Mouse (Mus musculus): ENCODE results near the gene Pank4.

Gene Pank4

GRCm38 (mm10) chr4:154980110-154980509, 16.2 kb downstream of the Pank4 start:
- DNase-seq: no peak

- DNase-seq: no peak
Measured at GRCm38 (mm10) chr4:154981076-154981475, 17.2 kb downstream of the Pank4 start.

GRCm38 (mm10) chr4:154981530-154981929, 17.6 kb downstream of the Pank4 start:
- peak; percentile 81 for DNase-seq

GRCm38 (mm10) chr4:154982247-154983120, 18.6 kb downstream of the Pank4 start:
- DNase-seq: no peak

- no peak for DNase-seq
Measured at GRCm38 (mm10) chr4:154983767-154984166, 19.8 kb downstream of the Pank4 start.

- DNase-seq: no peak
Measured at GRCm38 (mm10) chr4:154985151-154985777, 21.3 kb downstream of the Pank4 start.

- peak; percentile 82 for DNase-seq
Measured at GRCm38 (mm10) chr4:154986096-154986495, 22.2 kb downstream of the Pank4 start.

GRCm38 (mm10) chr4:154986750-154987149, 22.8 kb downstream of the Pank4 start:
- DNase-seq: no peak

- no peak for DNase-seq
Measured at GRCm38 (mm10) chr4:154994876-154995275, 31.0 kb downstream of the Pank4 start.

GRCm38 (mm10) chr4:154996572-154997154, 32.7 kb downstream of the Pank4 start:
- no peak for DNase-seq

- DNase-seq: no peak
Measured at GRCm38 (mm10) chr4:154999379-154999778, 35.5 kb downstream of the Pank4 start.

- no peak for DNase-seq
Measured at GRCm38 (mm10) chr4:155005278-155005677, 41.4 kb downstream of the Pank4 start.

GRCm38 (mm10) chr4:155006296-155006695, 42.4 kb downstream of the Pank4 start:
- DNase-seq: no peak

- peak; percentile 71 for DNase-seq
Measured at GRCm38 (mm10) chr4:155007641-155008040, 43.7 kb downstream of the Pank4 start.

GRCm38 (mm10) chr4:155008075-155008474, 44.2 kb downstream of the Pank4 start:
- DNase-seq: no peak

GRCm38 (mm10) chr4:155009216-155009615, 45.3 kb downstream of the Pank4 start:
- DNase-seq: no peak

- DNase-seq: peak; percentile 95
Measured at GRCm38 (mm10) chr4:155010870-155011269, 46.9 kb downstream of the Pank4 start.

- peak; percentile 80 for DNase-seq
Measured at GRCm38 (mm10) chr4:155011312-155012025, 47.5 kb downstream of the Pank4 start.

GRCm38 (mm10) chr4:155012115-155012514, 48.2 kb downstream of the Pank4 start:
- DNase-seq: peak; percentile 86

- DNase-seq: peak; percentile 90
Measured at GRCm38 (mm10) chr4:155012788-155013187, 48.9 kb downstream of the Pank4 start.

- DNase-seq: peak; percentile 55
Measured at GRCm38 (mm10) chr4:155014244-155014643, 50.3 kb downstream of the Pank4 start.

- peak; percentile 65 for DNase-seq
Measured at GRCm38 (mm10) chr4:155014791-155015190, 50.9 kb downstream of the Pank4 start.

GRCm38 (mm10) chr4:155015550-155015949, 51.6 kb downstream of the Pank4 start:
- no peak for DNase-seq
